ENCODE assay signal across 12 mouse cellular contexts in genomic region chr15:96654714-96655113, GRCm38 (mm10). TPM values are rescaled to one million over a fixed set of nuclear protein-coding genes. Genes with fewer than 3 reads are reported as not detected.
DNase-seq lines count a peak whose midpoint lies in the region; ATAC-seq and TF ChIP-seq lines count a peak whose summit lies in the region.
"Had no signal": no experiment of that assay in that cellular context is flagged by ENCODE, and none has a peak within 500 bp of the region (broad histone marks: within the 10 kb centered on the region; RNA-seq: fewer than 3 reads in every experiment).

No protein-coding gene starts in this region.

- no peak for ATAC-seq in intestine, postnatal 0 days
- no peak for ATAC-seq in intestine, embryonic 16.5 days
- ATAC-seq in midbrain, embryonic 16.5 days = no peak
- no peak for ATAC-seq in hindbrain, postnatal 0 days
- ATAC-seq: forebrain, embryonic 16.5 days had no signal

- H3K27me3 ChIP-seq in intestine, postnatal 0 days (replicated peaks; ENCODE audit: control insufficient read depth, insufficient read depth, low read length) = no peaks in the 10 kb centered on the region
- no peaks in the 10 kb centered on the region for H3K27me3 ChIP-seq in intestine, embryonic 16.5 days (replicated peaks; ENCODE audit: control insufficient read depth, insufficient read depth, low read length)
- no peaks in the 10 kb centered on the region for H3K27me3 ChIP-seq in splenic B cell, adult 2 months (ENCODE audit: control insufficient read depth, insufficient read depth, low read length, poor library complexity, severe bottlenecking)
- H3K27me3 ChIP-seq in midbrain, embryonic 16.5 days (ENCODE audit: control insufficient read depth, insufficient read depth, low read depth, low read length) = no peaks in the 10 kb centered on the region; the same call in 1 of the 2 replicates
- no peaks in the 10 kb centered on the region for H3K27me3 ChIP-seq in hindbrain, postnatal 0 days (ENCODE audit: insufficient read depth, low read length)
- H3K27me3 ChIP-seq: midbrain, embryonic 12.5 days had no signal

- H3K9me3 ChIP-seq in intestine, postnatal 0 days (ENCODE audit: control insufficient read depth) = no peaks in the 10 kb centered on the region
- H3K9me3 ChIP-seq in intestine, embryonic 16.5 days (ENCODE audit: control insufficient read depth, low read length) = no peaks in the 10 kb centered on the region
- no peaks in the 10 kb centered on the region for H3K9me3 ChIP-seq in midbrain, embryonic 16.5 days (replicated peaks; ENCODE audit: control insufficient read depth, low read length, poor library complexity, severe bottlenecking)
- H3K9me3 ChIP-seq in hindbrain, postnatal 0 days (ENCODE audit: low read length) = no peaks in the 10 kb centered on the region
- H3K9me3 ChIP-seq: midbrain, embryonic 12.5 days had no signal

- H3K4me1 ChIP-seq in intestine, postnatal 0 days (replicated peaks; ENCODE audit: control insufficient read depth, insufficient read depth, low read length) = peaks cover 9% of the 10 kb centered on the region; the same call in 1 of the 2 replicates
- 0 out of 2 replicates have a peak, but pooled peaks cover 4% of the 10 kb centered on the region for H3K4me1 ChIP-seq in intestine, embryonic 16.5 days (ENCODE audit: control insufficient read depth, insufficient read depth, low read length)
- peaks cover 30% of the 10 kb centered on the region for H3K4me1 ChIP-seq in bone marrow macrophage, adult 2 months (ENCODE audit: control insufficient read depth, insufficient read depth, low read length)
- H3K4me1 ChIP-seq in midbrain, embryonic 16.5 days (ENCODE audit: control insufficient read depth, insufficient read depth, low read length) = no peaks in the 10 kb centered on the region
- H3K4me1 ChIP-seq in hindbrain, postnatal 0 days (ENCODE audit: insufficient read depth, low read length) = no peaks in the 10 kb centered on the region

- peak; percentile 6 for DNase-seq in lung, postnatal 14 days
- DNase-seq in splenic B cell, adult 2 months (ENCODE audit: low read depth, low spot score) = peak; percentile 82
- DNase-seq in hindbrain, postnatal 0 days (ENCODE audit: low spot score) = no peak
- no peak for DNase-seq in cerebellum, postnatal 14 days
- DNase-seq: cerebellum, adult 18-20 months; kidney, postnatal 25 days had no signal

- peak overlapping the region; percentile 41 for H3K27ac ChIP-seq in intestine, postnatal 0 days (ENCODE audit: low read depth, low read length)
- H3K27ac ChIP-seq in intestine, embryonic 16.5 days (ENCODE audit: low read length) = no peak overlapping the region
- H3K27ac ChIP-seq in bone marrow macrophage, adult 2 months (ENCODE audit: insufficient read depth, low read depth, low read length) = peak overlapping the region; percentile 68
- no peak overlapping the region for H3K27ac ChIP-seq in midbrain, embryonic 16.5 days (ENCODE audit: low read length)
- H3K27ac ChIP-seq in hindbrain, postnatal 0 days = no peak overlapping the region
- H3K27ac ChIP-seq: midbrain, embryonic 12.5 days had no signal

- no peak overlapping the region for H3K4me2 ChIP-seq in intestine, postnatal 0 days (replicated peaks; ENCODE audit: low read depth)
- no peak overlapping the region for H3K4me2 ChIP-seq in intestine, embryonic 16.5 days (ENCODE audit: low read depth, low read length)
- H3K4me2 ChIP-seq in midbrain, embryonic 16.5 days (ENCODE audit: low read length) = no peak overlapping the region
- no peak overlapping the region for H3K4me2 ChIP-seq in hindbrain, postnatal 0 days (ENCODE audit: low read depth, low read length)
- H3K4me2 ChIP-seq: midbrain, embryonic 12.5 days had no signal

- TF ChIP-seq CTCF in intestine, postnatal 0 days (IDR thresholded peaks at IDR 0.05; ENCODE audit: low read depth) = no peak
- TF ChIP-seq CTCF in bone marrow macrophage, adult 2 months (IDR thresholded peaks at IDR 0.05; ENCODE audit: low read depth, low read length) = no peak
- no peak for TF ChIP-seq CTCF in hindbrain, postnatal 0 days (IDR thresholded peaks at IDR 0.05; ENCODE audit: low read depth)

- 40% methylated on average over 8 of the region's 8 CpGs for WGBS in intestine, postnatal 0 days
- 54% methylated on average over 8 of the region's 8 CpGs for WGBS in intestine, embryonic 16.5 days
- 82% methylated on average over 8 of the region's 8 CpGs for WGBS in midbrain, embryonic 16.5 days
- WGBS in hindbrain, postnatal 0 days = 81% methylated on average over 8 of the region's 8 CpGs

- H3K9ac ChIP-seq in intestine, postnatal 0 days (ENCODE audit: low read depth, low read length) = no peak overlapping the region
- H3K9ac ChIP-seq in intestine, embryonic 16.5 days (ENCODE audit: low read depth, low read length) = no peak overlapping the region
- H3K9ac ChIP-seq in midbrain, embryonic 16.5 days (ENCODE audit: low read depth, low read length) = no peak overlapping the region
- H3K9ac ChIP-seq in hindbrain, postnatal 0 days (replicated peaks; ENCODE audit: low read length) = no peak overlapping the region
- H3K9ac ChIP-seq: midbrain, embryonic 12.5 days had no signal

- H3K4me3 ChIP-seq in intestine, postnatal 0 days (ENCODE audit: low read depth, low read length) = no peak overlapping the region
- no peak overlapping the region for H3K4me3 ChIP-seq in intestine, embryonic 16.5 days (ENCODE audit: low read length)
- H3K4me3 ChIP-seq in bone marrow macrophage, adult 2 months (ENCODE audit: insufficient read depth, low read length) = no peak overlapping the region
- H3K4me3 ChIP-seq in midbrain, embryonic 16.5 days (ENCODE audit: low read depth, low read length) = no peak overlapping the region
- H3K4me3 ChIP-seq in hindbrain, postnatal 0 days (ENCODE audit: low read length) = no peak overlapping the region
- H3K4me3 ChIP-seq: midbrain, embryonic 12.5 days had no signal

- H3K36me3 ChIP-seq in intestine, postnatal 0 days (ENCODE audit: control insufficient read depth, insufficient read depth) = no peaks in the 10 kb centered on the region
- no peaks in the 10 kb centered on the region for H3K36me3 ChIP-seq in intestine, embryonic 16.5 days (ENCODE audit: control insufficient read depth, insufficient read depth, low read length)
- H3K36me3 ChIP-seq in splenic B cell, adult 2 months (ENCODE audit: control insufficient read depth, insufficient read depth, low read length, poor library complexity, severe bottlenecking) = no peaks in the 10 kb centered on the region
- H3K36me3 ChIP-seq in midbrain, embryonic 16.5 days (ENCODE audit: control insufficient read depth, insufficient read depth, low read length) = no peaks in the 10 kb centered on the region
- no peaks in the 10 kb centered on the region for H3K36me3 ChIP-seq in hindbrain, postnatal 0 days (ENCODE audit: insufficient read depth, low read length)
- H3K36me3 ChIP-seq: midbrain, embryonic 12.5 days had no signal

- TF ChIP-seq POLR2A in bone marrow macrophage, adult 2 months (IDR thresholded peaks at IDR 0.05; ENCODE audit: borderline replicate concordance, low read depth, low read length) = no peak

RNA-seq across cellular contexts. Expression of gene Slc38a1, which starts 12.0 kb away (rescaled TPM):
- polyA plus RNA-seq in intestine, postnatal 0 days (2015; fragmentation: Nextera tagmentation; extraction: Ambion mirVana) = 78.6 and 79.8 TPM in 2 replicates
- polyA plus RNA-seq in intestine, embryonic 16.5 days (2015; fragmentation: Nextera tagmentation; extraction: Ambion mirVana) = 111 and 116 TPM in 2 replicates
- 26.2 and 31.5 TPM in 2 replicates for polyA plus RNA-seq in bone marrow macrophage, adult 2 months (2012; ENCODE audit: insufficient read depth, insufficient read length, missing spikeins)
- polyA plus RNA-seq in midbrain, embryonic 16.5 days (2015; fragmentation: Nextera tagmentation; extraction: Ambion mirVana) = 120 and 142 TPM in 2 replicates
- total RNA-seq in hindbrain, postnatal 0 days (2014; rRNA removed) = 82.6 and 89.1 TPM in 2 replicates
- 109 and 115 TPM in 2 replicates for polyA plus RNA-seq in hindbrain, postnatal 0 days (2015; fragmentation: Nextera tagmentation; extraction: Ambion mirVana)

RNA-seq across cellular contexts. Expression of gene Slc38a2, which starts 44.8 kb away (rescaled TPM):
- 27.9 and 28.5 TPM in 2 replicates for polyA plus RNA-seq in intestine, postnatal 0 days (2015; fragmentation: Nextera tagmentation; extraction: Ambion mirVana)
- 74.2 and 78.7 TPM in 2 replicates for polyA plus RNA-seq in intestine, embryonic 16.5 days (2015; fragmentation: Nextera tagmentation; extraction: Ambion mirVana)
- 80.7 and 83.9 TPM in 2 replicates for polyA plus RNA-seq in bone marrow macrophage, adult 2 months (2012; ENCODE audit: insufficient read depth, insufficient read length, missing spikeins)
- 111 and 127 TPM in 2 replicates for polyA plus RNA-seq in midbrain, embryonic 16.5 days (2015; fragmentation: Nextera tagmentation; extraction: Ambion mirVana)
- 82.1 and 85.3 TPM in 2 replicates for total RNA-seq in hindbrain, postnatal 0 days (2014; rRNA removed)
- 72.4 and 74.4 TPM in 2 replicates for polyA plus RNA-seq in hindbrain, postnatal 0 days (2015; fragmentation: Nextera tagmentation; extraction: Ambion mirVana)

Comparison
In these comparisons a context has a peak if more than half of its experiments do, and no peak if none do; other contexts are left out.
1. H3K27ac ChIP-seq: peak in intestine, postnatal 0 days (single experiment) and bone marrow macrophage, adult 2 months (single experiment); none in intestine, embryonic 16.5 days (single experiment), midbrain, embryonic 16.5 days (single experiment) and hindbrain, postnatal 0 days (single experiment).
2. DNase-seq: peak in lung, postnatal 14 days (single experiment) and splenic B cell, adult 2 months (single experiment); none in hindbrain, postnatal 0 days (single experiment) and cerebellum, postnatal 14 days (0 of 2).